Mouse (Mus musculus) adrenal gland, adult 18-20 months (tissue): ENCODE data around the gene Eme2. TPM values are rescaled to one million over a fixed set of nuclear protein-coding genes. Genes with fewer than 3 reads are reported as not detected.
A peak's percentile ranks its signal among the peaks of the same experiment; 100 is the strongest.
"Not testable (repeated sequence)": the region's sequence is repeated elsewhere in the genome, so short reads cannot be mapped to it uniquely, and the experiment has no call there.

Source experiments
- DNase-seq, 2 experiments: peaks; one replicate each; pipeline ENCODE4 v3.0.0; 2021 to 2022; ENCODE audit warnings: low spot score in 2 of 2
- long read RNA-seq, 2 experiments: library from polyadenylated mRNA; stranded (forward); transcript quantifications; one replicate each; pipeline ENCODE4 v2.0.0; 2021
- total RNA-seq, 2 experiments: library from RNA; stranded (reverse); gene quantifications; 1 replicate in 1 of 2; 2 replicates in 1 of 2; pipeline ENCODE4 v1.2.3; 2021

The Eme2 gene
- total RNA-seq, result 10 to 100 TPM; 40.6 to 46.1 TPM
- long read RNA-seq, experiment 1, full-length matches to known transcripts, result 10 of 22 reads
- long read RNA-seq, experiment 1, partial matches to known transcripts, result 8 of 22 reads
- long read RNA-seq, experiment 1, other reads (novel, unspliced or antisense), result 4 of 22 reads
- long read RNA-seq, experiment 2, full-length matches to known transcripts, result 21 of 41 reads
- long read RNA-seq, experiment 2, partial matches to known transcripts, result 6 of 41 reads
- long read RNA-seq, experiment 2, other reads (novel, unspliced or antisense), result 14 of 41 reads

DNA sequence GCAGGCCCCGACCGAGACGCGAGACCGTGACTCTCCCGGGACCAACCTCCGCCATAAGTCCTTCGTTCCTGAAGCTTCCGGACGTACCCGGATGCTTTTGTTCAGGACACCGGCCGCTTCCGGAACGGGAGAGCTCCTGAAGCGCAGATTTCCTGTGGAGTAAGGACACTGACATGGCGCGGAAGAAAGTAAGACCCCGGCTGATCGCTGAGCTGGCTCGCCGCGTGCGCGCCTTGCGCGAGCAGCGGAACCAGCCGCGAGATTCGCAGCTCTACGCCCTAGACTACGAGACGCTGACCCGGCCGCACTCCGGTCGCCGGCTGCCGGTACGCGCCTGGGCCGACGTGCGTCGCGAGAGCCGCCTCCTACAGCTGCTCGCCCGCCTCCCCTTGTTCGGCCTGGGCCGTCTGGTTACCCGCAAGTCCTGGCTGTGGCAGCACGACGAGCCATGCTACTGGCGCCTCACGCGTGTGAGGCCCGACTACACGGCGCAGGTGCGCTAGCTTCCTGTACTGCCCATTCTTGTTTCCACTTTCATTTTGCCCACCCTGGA lies at the start of gene Eme2, which contains the start of gene Mrps34:
TSS of gene Eme2 (minus strand) at position 93 of the 553 bp plus-strand sequence.
TSS of gene Mrps34 (plus strand) at position 122 of the 553 bp plus-strand sequence.
- DNase-seq, result peak; percentile 73 to 75

DNA sequence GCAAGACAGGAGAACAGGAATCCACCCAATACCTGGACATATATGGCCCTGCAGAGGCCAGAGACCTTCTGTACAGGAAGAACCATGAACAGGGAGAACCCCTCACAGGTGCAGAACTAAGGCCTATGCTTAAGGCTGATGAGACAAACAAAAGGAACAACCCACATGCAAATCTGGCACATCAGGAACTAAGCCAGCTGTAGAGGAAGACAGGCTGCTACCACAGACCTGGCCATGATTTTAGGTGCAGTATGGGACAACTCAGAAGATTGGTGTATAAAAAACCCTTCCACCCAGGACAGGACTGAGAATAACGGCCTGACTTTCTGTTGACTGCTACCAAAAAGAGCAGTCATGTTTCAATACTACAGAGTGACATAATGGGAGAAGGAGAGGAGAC lies 48.7 kb upstream of the Eme2 start:
- not testable (repeated sequence) for DNase-seq

DNA sequence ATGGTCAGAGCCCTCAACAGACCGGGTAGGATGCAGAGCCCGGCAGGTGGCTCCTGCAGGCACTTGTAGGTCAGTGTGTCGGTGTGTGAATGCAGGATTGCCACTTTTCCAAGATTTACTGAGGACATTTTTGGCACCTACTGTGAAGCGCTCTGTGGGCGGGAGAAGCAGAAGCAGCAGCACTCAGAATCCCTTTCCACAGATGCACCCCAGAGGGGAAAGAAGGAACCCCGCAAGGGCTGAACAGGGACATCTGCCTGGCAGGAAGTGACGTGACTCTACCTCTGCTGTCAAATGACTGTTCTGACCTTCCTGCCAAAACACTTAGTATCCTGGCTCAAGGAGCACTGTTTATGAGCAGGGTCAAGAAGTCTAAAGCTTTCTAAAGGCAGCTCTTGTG lies 48.1 kb upstream of the Eme2 start:
- no peak for DNase-seq

DNA sequence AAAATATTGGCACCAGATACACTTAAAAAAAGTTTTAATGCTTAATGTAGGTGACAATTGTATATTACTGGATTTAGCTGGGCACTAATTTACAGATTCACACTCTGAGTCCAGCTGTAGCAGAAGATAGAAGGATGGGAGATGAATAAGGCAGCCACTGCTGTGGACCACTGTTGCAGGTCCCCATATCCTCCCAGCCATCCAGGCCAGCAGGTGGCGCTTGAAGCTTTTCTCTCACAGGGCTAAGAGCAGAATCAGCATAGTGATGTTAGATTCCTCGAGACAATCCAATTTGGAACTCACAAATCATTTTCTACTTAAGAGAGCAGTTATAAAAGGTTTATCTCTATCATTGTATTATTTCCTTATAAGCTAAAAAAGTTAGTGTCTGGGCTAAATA lies 47.6 kb upstream of the Eme2 start:
- DNase-seq, result peak in 1 of 2 experiments; percentile 43

DNA sequence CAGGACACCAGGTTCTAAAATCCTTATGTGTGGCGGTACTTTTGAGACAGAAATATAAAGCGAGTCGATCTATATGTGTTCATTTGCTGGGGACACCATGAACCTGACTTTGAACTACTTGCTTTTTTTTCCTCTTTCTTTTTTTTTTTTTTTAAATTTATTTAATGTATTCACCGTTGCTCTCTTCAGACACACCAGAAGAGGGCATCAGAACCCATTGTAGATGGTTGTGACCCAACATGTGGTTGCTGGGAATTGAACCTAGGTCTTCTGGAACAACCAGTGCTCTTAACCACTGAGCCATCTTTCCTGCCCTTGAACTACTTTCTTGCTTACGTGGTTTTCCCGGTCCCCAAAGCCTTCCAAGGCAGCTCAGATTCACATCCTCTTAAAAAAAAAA lies 42.4 kb upstream of the Eme2 start:
- no peak for DNase-seq

DNA sequence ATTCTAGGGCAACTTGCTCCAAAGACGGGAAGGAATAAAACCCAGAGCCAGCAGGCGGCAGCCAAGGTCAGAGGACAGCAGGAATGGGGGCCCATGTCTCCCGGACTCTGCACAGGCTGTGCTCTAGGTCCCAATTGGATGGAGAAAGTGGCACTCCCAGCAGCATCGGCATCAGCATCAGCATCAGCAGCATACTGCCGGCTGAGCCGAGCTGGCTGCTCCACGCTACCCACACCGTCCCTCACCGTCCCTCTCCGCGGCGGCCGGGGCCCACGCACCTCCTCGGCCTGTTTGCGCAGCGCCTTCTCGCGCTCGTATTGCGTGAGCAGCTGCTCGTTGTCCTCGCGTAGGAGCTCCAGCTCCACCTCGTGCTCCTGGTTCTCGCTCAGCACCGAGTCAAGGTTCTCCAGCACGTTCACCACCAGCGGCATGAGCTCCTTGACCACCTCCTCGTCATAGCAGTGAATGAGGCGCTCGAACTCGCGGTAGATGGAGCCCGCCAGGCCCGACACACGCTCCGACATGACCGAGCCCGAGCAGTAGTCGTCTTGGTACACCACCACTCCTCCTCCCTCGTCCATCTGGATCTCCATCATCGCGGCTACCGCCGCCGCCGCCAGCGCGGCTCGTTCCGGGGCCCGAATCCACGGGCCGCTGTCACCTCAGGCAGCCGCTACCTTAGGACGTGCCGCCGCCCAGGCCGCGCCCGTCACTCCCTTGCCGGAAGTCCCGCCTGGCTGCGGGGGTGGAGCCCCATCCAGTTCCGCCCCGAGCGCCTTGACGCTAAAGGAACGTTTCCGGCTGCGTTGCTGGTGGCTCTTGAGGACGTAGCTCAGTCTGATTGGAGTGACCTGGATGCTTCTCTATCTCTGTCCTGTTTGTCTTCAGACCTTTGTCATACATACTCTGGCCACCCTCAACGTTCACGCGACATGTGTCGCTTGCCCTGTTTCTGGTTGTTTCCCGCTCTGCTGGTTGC lies 41.7 kb upstream of the Eme2 start, which contains the start of gene Mapk8ip3:
TSS of gene Mapk8ip3 (minus strand) at position 719 of the 979 bp plus-strand sequence.
- DNase-seq, result peak; percentile 95 to 97

DNA sequence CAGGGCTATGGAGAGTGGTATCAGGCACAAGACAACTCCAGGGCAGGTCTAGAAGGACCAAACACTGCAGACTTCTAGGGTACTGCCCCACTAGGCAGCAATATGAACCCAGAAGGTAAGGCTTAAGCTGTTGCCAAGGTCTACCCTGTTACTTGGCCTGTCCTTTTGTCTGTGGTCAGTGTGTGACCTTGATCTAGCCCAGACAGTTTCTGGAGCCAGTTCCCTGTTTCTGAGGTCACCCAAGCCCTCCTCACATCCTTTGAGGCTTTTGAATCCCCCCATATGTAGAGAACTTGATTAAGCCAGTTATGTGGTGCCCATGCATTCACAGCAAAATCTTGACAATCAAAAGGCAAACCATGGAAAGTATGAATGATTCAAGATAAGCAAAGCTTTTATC lies 40.8 kb upstream of the Eme2 start:
- DNase-seq, result no peak

DNA sequence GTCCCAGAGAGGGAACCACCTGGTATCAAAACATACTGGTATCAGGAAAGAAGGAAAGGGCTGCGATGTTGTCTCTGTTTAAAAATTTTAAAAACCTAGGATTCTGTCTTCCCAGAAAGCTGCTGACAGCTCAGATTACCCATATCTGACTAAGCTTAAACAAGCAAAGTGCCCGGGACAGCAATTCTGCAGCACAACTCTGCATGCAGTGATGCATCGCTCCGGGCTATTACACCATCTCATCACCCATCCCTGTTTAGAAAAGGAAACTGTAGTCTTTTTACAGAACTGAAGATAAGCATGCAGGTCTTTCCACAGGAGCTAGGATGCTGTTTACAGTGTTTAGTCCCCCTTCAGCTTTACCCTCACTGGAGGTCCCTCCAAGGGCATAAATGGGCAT lies 40.0 kb upstream of the Eme2 start:
- DNase-seq, result no peak

DNA sequence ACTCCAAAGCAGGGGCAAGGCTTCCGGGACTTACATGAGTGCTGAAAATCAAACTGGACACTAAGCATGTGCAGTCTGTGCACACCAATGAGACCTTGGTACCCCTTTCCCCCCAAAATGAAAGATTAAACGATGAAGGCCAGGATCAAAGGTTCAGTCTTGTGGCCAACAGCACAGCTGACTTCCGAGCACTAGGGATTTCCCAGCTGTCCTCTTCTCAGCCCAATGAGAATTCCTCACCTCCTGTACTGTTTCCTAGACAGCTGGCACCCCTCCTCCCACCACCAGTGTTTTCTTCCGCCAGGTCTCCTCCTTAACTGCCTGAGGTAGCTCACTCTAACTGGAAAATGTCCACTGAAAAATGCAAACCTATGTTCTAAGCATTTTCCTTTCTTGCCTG lies 38.3 kb upstream of the Eme2 start:
- DNase-seq, result no peak

DNA sequence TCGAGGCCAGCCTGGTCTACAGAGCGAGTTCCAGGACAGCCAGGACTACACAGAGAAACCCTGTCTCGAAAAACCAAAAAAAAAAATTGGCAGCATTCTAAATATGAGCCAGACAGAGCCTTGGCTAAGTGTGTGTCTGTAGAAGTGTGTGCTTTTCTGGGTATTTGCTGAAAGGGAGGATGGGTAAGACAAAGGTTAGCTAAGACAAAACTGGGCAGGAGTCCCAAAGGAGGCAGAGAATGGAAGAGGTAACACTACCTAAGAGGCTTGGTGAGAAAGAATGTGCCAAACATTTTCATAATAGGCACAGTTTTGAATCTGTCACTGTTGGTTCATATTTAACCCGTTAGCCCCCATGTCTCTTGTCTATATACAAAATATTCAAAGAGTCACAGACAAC lies 37.5 kb upstream of the Eme2 start:
- DNase-seq, result no peak

DNA sequence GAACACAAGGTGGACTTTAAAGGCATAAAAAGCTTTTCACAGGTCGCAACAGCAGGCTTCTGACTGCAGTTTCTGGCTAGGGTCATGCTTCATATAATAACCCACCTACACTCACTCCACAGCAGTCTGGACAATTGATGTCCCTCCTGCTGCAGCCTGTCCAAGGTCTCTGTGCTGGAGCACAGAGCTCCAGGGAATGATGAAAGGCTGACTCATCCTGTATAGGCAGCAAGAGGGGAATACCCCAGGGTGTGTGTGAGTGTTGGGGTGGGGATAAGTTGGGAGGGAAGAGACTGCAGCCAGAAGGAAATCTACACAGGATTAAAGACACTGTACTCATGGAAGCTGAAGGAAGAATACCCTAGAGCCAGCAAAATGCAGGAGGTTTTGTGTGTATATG lies 34.6 kb upstream of the Eme2 start:
- no peak for DNase-seq

DNA sequence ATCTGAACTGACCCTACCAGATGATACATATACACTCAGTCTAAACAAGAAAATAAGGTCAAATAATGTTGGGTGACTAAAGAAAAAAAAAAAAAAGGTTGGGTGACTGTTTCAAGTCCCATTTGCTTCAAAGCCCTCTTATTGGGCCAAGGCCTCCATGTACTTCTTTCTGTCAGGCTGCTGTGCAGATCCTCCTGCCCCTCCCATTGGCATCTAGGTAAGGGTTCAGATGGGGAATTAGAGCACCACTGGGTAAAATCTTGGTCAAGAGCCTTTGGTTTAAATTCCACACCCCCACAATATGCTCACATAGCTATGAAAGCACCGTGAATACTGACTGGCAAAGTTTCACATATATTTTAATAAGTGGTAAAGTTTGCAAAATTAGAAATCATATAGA lies 28.4 kb upstream of the Eme2 start:
- no peak for DNase-seq

DNA sequence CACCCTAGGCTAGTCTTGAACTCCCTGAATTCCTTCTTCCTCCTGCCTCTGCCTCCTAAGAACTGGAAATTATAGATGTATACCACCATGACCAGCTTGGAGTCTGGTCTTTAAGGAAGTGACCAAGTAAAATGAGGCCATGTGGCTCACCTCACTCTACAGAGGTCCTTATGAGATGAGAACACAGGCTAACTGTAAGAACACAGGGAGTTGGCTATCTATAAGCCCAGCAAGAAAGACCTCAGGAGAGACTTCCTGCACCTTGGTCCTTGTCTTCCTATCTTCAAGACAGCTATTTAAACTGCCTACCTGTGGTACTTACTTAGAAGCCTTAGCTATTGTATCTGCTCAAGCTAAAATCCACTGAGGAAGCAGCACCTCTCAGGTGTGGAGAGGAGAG lies 19.1 kb upstream of the Eme2 start:
- DNase-seq, result no peak

DNA sequence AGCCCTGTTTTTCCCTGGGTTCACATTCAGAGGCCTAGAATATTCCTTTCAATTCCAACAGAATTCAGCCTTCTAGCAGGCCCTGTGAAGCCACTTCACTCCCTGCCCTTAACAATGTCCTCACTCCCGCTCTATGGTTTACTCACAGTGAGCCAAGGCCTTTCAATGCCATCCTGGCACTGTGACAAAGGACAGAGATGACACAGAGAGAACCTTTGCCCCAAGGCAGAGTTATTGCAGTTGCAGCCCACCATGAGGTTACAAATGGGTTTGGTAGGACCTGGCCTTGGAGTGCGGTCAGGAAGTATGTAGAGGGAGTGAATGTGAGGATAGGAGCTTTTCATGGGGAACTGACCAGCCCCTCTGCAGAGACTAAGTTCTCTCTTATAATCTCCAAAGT lies 12.7 kb upstream of the Eme2 start:
- DNase-seq, result peak in 1 of 2 experiments; percentile 65

DNA sequence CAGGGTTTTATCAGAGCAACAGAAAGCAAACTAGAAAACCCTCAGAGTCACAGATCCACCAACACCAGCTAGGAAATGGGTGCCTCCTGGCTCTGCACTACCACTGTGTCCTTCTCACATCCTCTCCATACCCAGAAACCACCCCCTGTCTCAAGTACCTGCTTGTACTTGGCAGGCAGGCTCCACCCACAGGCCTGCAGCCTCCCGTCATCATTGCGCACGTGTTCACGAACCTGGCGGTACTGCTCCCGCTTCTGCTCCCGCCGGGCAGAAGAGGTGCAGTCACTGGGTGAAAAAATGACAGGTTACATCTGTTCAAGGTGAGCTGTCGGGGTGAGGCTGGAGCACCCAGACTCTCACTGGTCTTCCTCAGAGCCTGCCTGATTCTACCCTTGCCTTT lies 8.9 kb upstream of the Eme2 start:
- no peak for DNase-seq

DNA sequence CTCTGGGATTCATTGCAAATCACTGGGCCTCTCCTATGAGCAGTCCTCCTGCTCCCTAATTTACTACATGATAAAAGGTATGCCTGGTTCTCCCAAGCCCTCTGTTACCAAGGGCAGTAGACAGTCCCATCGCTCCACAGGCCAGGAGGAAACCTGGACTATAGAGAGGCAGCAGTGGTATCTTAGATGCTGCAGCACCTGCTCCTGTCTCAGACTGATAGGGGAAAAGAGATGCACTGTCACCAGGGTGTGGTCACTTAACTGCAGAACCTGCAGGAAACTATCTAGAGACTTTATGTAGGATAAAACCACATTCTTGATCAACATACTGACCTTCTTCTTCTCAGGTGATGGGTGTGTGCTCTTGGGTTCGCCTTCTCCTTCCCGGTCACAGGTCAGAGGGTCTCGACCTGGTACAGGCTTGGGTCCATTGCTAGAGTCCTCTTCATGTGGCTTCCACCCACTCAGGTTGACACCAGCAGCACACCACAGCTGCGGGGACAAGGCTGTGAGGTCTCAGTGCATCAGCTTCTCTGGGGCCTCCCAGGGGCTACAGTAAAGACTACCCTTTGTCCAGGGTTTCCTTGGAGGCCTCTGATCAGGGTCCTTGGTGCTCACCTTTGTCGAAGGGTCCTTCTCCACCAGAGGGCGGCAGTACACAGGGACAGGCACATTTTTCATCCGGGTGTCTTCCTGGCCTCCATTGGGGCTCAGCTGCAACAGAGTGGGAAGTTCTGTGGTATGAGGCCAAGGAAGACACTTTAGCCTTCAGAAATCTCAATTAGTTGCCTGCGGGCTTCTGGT lies 8.0 kb upstream of the Eme2 start:
- no peak for DNase-seq

DNA sequence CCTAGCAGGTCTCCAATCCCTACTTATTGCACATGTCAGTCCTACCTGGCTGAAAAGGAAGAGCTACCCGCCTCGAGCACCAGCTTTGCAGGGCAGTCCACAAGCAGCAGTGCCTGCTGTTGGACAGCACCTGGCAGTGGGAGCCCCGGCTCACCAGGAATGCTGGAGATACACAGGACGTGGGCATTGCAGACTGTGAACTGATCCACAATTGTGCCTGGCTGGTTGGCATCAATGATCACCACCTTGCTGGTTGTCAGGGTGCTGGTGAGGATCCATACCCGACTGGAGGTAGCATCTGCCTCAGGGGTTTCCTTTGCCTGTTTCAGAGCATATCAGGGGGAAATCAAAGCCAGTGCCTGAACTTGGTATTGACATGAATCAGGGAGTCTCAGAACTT lies 7.2 kb upstream of the Eme2 start:
- DNase-seq, result no peak

DNA sequence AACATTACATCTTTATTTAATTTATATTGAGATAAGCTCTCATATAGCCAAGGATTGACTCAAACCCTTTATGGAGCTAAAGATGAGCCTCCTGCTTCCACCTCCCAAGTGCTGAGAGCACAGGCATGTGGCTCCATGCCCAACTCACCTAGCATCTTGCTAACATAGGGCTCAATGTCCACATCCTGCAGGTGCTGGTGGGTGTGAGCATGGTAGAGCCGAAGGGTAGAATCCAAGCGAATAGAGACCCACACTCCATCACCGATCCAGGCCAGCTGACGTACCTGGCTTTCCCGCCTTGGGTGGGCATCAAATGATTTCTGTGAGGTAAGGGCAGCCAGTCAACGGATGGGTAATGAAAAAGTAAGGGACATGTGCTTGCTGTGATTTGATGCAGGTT lies 5.1 kb upstream of the Eme2 start:
- DNase-seq, result no peak

DNA sequence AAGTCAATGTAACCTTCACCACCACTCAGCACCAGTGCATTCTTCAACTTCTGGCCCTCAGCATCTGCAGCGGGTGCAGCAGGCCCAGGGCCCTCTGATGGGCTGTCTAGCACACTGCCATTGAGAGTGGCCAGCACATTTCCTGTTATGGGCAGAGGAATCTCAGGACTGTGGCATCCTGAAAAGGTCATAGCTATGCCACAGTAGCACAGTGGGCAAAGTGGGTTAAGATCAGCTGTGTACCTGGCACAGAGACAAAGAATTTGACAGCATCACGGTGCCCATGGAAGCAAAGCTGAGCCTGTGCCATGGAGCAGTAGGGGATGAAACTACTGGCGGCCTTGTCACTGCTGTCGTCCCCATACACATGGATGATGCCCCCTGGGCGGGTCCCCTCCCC lies 4.3 kb upstream of the Eme2 start:
- no peak for DNase-seq

DNA sequence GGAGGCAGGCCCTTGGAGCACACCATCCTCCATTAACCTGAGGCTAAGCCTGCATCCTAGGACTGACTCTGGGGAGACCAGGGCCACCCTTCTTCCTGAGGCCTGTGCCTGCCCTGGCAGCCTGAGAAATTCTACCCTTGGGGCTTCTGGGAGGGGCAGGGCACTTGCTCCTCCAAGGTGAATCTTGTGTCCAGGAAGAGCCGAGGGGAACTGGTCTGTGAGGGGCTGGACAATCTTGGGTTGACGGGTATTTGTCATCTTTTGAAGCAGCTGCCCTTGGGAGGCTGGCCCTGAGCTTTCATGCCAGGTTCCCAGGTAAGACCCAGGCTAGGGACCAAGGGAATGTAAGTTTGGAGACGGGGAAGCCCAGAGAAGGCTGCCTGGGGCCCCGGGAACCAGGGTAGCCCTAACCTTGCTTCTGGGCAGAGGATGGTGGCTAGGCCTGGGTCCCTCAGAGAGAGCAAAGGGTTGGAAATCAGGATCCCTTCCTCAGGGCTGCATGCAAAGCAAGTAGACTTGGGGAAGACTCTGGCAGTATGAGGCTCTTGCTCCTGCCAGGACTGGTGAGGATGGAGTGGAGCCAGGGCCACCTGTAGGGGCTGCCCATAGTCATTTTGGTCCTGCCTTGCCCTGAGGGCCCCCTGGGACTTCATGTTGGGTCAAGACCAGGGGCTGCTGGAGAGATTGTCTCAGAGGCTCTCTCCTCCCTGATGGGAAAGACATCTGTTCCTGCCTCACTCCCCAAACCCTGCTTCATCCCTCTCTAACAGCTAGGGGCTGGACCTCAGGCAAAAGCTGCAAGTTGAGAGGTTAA lies 3.4 kb upstream of the Eme2 start:
- no peak for DNase-seq
